Mouse (Mus musculus) spleen, adult 2 months (tissue): ENCODE results near the gene Dynlt1f. TPM values are rescaled to one million over a fixed set of nuclear protein-coding genes. Genes with fewer than 3 reads are reported as not detected.
"Not testable (repeated sequence)": the region's sequence is repeated elsewhere in the genome, so short reads cannot be mapped to it uniquely, and the experiment has no call there.

ENCODE experiments used
- DNase-seq, 2 experiments: peaks; one replicate each; pipeline versions ENCODE4 v3.0.0 to v3.0.0-alpha.2; 2012 to 2021; ENCODE audit warnings: low spot score in 2 of 2, low read depth in 1 of 2
- H3K27ac ChIP-seq: fragments of 200-500 bp; 2 replicates; pipeline ENCODE4 v1.5.1; 2012; ENCODE audit warnings: low read length, inconsistent platforms; ENCODE audit not compliant: insufficient read depth
- H3K27me3 ChIP-seq: fragments of 200-500 bp; 2 replicates; pipeline ENCODE4 v1.6.1; 2012; ENCODE audit warnings: mild to moderate bottlenecking, moderate library complexity, low read length, inconsistent platforms; ENCODE audit not compliant: control insufficient read depth, insufficient read depth
- H3K36me3 ChIP-seq: fragments of 200-500 bp; 2 replicates; pipeline ENCODE4 v1.6.1; 2012; ENCODE audit warnings: mild to moderate bottlenecking, low read length, inconsistent platforms; ENCODE audit not compliant: control insufficient read depth, insufficient read depth
- H3K4me1 ChIP-seq: fragments of 200-500 bp; 2 replicates; pipeline ENCODE4 v1.6.1; 2011; ENCODE audit warnings: inconsistent platforms; ENCODE audit not compliant: control insufficient read depth, insufficient read depth, insufficient read length
- H3K4me3 ChIP-seq: fragments of 200-500 bp; 2 replicates; pipeline ENCODE4 v1.5.1; 2011; ENCODE audit warnings: mild to moderate bottlenecking, inconsistent platforms; ENCODE audit not compliant: insufficient read depth, insufficient read length; ENCODE audit errors: extremely low read depth
- WGBS: fragments of 180-500 bp; shearing (Covaris S2); methylation state at CpG from one replicate; pipeline ENCODE4 v1.1.7; 2018; 5-methylcytosine and 5-hydroxymethylcytosine counted together
- polyA plus RNA-seq: library from polyadenylated mRNA; depleted of rRNA; stranded (reverse); fragments of >200 nt; gene quantifications from 2 replicates; pipeline ENCODE4 v1.2.3, GENCODE M21; 2012

Gene Dynlt1f
- polyA plus RNA-seq, 1 experiment, result 41.8 TPM

- H3K36me3 ChIP-seq, H3K4me3 ChIP-seq, H3K27me3 ChIP-seq, H3K27ac ChIP-seq, H3K4me1 ChIP-seq: not testable (repeated sequence)
- WGBS, result 81% methylated on average over 2 of the region's 4 CpGs
- peak in 1 of 2 experiments; percentile 7 for DNase-seq
These were observed 30.7 kb upstream of the Dynlt1f start for GRCm38 (mm10) chr17:6686299-6686971.

DNA sequence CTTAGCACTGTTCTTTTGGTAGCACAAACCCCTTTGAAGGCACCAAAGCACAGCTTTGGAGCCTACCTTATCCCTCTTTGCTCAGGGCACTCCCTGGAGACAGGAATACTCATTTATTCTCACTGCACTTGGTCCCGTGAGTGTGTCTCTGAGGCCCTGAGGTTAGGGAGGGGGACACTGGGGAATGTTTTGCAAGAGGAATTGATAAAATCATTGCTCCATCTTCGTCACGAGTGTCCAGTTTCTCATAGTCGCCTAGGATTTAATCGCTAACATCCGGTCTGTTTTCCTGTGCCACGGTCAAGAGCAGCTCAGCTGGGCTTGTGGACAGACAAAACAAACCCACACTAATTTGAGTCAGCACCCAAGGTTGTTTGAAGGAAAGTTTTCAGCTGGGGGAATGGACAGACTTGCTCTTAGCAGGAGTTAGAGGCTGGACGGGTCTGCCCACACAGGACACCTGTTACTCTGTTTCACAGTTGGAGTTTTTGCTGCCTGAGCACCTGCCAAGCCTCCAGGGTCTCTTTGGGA is 29.7 kb upstream of the Dynlt1f start:
- not testable (repeated sequence) for H3K4me1 ChIP-seq, H3K27ac ChIP-seq, H3K36me3 ChIP-seq, DNase-seq, H3K27me3 ChIP-seq, H3K4me3 ChIP-seq
- WGBS, result 87% methylated on average over 5 of the region's 8 CpGs

DNA sequence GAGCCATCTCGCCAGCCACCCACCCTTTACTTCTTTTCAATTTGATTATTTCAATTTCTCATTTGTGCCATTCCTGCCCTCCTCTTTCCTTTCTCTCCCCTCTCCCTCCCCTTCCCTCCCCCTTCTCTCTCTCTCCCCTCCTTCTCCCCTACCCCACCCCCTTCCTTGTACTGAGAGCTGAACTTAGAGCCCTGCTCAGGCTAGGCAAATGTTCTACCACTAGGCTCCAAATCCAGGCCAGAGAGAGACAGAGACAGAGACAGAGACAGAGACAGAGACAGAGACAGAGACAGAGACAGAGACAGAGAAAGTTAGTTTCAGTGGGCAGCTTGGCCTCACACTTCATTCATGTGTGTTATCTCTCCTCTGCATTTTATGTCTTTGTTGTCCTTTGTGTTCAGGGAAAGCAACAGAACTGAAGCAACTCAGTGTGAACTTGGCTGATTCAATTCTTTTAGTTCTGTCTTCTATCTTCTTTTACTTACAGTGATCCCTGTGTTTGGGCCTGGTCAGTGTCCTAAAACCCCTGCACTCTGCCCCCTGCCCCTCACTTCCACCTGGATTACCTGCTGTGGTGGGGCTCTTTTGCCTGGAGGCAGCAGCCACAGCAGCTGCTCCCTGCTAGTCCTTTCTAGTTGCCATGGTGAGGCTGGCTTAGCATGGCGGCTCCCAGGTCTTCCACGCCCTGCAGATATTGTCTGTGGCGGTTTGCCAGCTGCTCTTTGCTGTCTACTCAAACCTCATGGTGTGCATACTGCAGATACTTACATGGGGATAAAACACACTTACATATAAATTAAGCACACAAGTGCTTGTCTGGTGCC is 29.0 kb upstream of the Dynlt1f start:
- H3K27me3 ChIP-seq, H3K4me1 ChIP-seq, DNase-seq, H3K27ac ChIP-seq, H3K4me3 ChIP-seq, H3K36me3 ChIP-seq: not testable (repeated sequence)
- WGBS, result no CpG with 5 or more reads among the region's 4 CpGs

GRCm38 (mm10) chr17:6683702-6684101 is 28.0 kb upstream of the Dynlt1f start:
- not testable (repeated sequence) for H3K27me3 ChIP-seq, H3K4me3 ChIP-seq, H3K27ac ChIP-seq, H3K36me3 ChIP-seq, H3K4me1 ChIP-seq, DNase-seq
- 78% methylated on average over 1 of the region's 5 CpGs for WGBS

GRCm38 (mm10) chr17:6681721-6682120 is 26.0 kb upstream of the Dynlt1f start:
- not testable (repeated sequence) for H3K27me3 ChIP-seq, H3K4me3 ChIP-seq, DNase-seq, H3K36me3 ChIP-seq, H3K27ac ChIP-seq, H3K4me1 ChIP-seq
- WGBS, result 78% methylated on average over 4 of the region's 4 CpGs

- not testable (repeated sequence) for DNase-seq, H3K27me3 ChIP-seq
- 50% methylated on average over 1 of the region's 2 CpGs for WGBS
These were observed 22.4 kb upstream of the Dynlt1f start for GRCm38 (mm10) chr17:6678063-6678462.

GRCm38 (mm10) chr17:6674297-6674696 is 18.6 kb upstream of the Dynlt1f start:
- not testable (repeated sequence) for H3K4me1 ChIP-seq, H3K27me3 ChIP-seq, DNase-seq, H3K27ac ChIP-seq, H3K36me3 ChIP-seq, H3K4me3 ChIP-seq
- 81% methylated on average over 5 of the region's 5 CpGs for WGBS

More at GRCm38 (mm10) chr17:6678063-6678462, 22.4 kb upstream of the Dynlt1f start:
- not testable (repeated sequence) for H3K36me3 ChIP-seq, H3K27ac ChIP-seq, H3K4me1 ChIP-seq, H3K4me3 ChIP-seq

GRCm38 (mm10) chr17:6668522-6668921 is 12.8 kb upstream of the Dynlt1f start:
- not testable (repeated sequence) for H3K27me3 ChIP-seq

DNA sequence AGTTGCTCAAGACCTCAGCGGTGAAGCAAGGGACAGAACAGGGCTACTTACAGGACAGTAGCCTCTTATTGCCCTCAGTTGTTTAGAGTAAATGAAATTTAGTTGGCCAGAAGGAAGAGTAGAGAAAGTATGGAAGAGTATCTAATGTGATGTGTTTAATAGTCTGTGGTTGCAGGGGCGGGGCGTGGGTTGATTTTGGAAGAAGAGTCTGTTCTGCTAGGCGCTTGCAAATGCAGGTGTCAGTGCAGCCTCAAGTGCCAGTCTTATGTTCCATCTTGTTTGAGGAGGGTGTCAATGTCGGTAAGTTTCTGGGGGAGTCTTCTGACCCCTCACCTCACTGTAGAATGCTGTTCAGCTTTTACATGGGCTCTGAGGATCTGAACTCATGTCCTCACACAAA is 9.7 kb upstream of the Dynlt1f start:
- DNase-seq, H3K4me1 ChIP-seq, H3K4me3 ChIP-seq, H3K27me3 ChIP-seq, H3K27ac ChIP-seq, H3K36me3 ChIP-seq: not testable (repeated sequence)
- WGBS, result 76% methylated on average over 4 of the region's 5 CpGs

More at GRCm38 (mm10) chr17:6668522-6668921, 12.8 kb upstream of the Dynlt1f start:
- DNase-seq, H3K4me3 ChIP-seq, H3K36me3 ChIP-seq, H3K4me1 ChIP-seq, H3K27ac ChIP-seq: not testable (repeated sequence)
- no CpG with 5 or more reads among the region's 6 CpGs for WGBS

- H3K27ac ChIP-seq, H3K4me3 ChIP-seq, DNase-seq, H3K36me3 ChIP-seq, H3K4me1 ChIP-seq, H3K27me3 ChIP-seq: not testable (repeated sequence)
- WGBS, result 11% methylated on average over 3 of the region's 3 CpGs
These were observed 7.1 kb upstream of the Dynlt1f start for GRCm38 (mm10) chr17:6662840-6663239.
